Mouse (Mus musculus) cerebellum, adult 18-20 months (tissue): ENCODE measurements at regions not wholly inside any gene's neighbourhood (a gene's known extent, or its start where the extent isn't known, plus 50 kb on each side); places are given as distances from the start of the nearest gene placed in this dataset.

ENCODE experiments used
- DNase-seq, 2 experiments: peaks; one replicate each; pipeline ENCODE4 v3.0.0; 2021

- no peak for DNase-seq
Observed at GRCm38 (mm10) chr15:32110659-32111058, 66.4 kb upstream of the Tas2r119 start.
